Mouse (Mus musculus) forebrain, embryonic 14.5 days (tissue): ENCODE results near the gene Skor1. TPM values are rescaled to one million over a fixed set of nuclear protein-coding genes. Genes with fewer than 3 reads are reported as not detected.

Experiments
- ATAC-seq: fragments of 200-750 bp; cut with Nextera tagmentation; 2 replicates; pipeline ENCODE4 v1.8.0; 2017; ENCODE audit warnings: mild to moderate bottlenecking, moderate library complexity
- DNase-seq: peaks from one replicate; pipeline ENCODE4 v3.0.0-alpha.2; 2015; ENCODE audit warnings: low spot score
- H3K27ac ChIP-seq: fragments of 300-500 bp; sonication (generic); 2 replicates; pipeline ENCODE4 v1.5.1; 2014; ENCODE audit warnings: low read depth, mild to moderate bottlenecking, control low read depth, low read length, moderate library complexity
- H3K27me3 ChIP-seq: fragments of 300-500 bp; sonication (generic); replicated peaks from 2 replicates; pipeline ENCODE4 v1.6.1; 2014; ENCODE audit warnings: low read length, control low read depth, mixed read lengths; ENCODE audit not compliant: control insufficient read depth, insufficient read depth
- H3K36me3 ChIP-seq: fragments of 300-500 bp; sonication (generic); 2 replicates; pipeline ENCODE4 v1.6.1; 2014; ENCODE audit warnings: low read length, control low read depth; ENCODE audit not compliant: control insufficient read depth, insufficient read depth
- H3K4me1 ChIP-seq: fragments of 300-500 bp; sonication (generic); 2 replicates; pipeline ENCODE4 v1.6.1; 2014; ENCODE audit warnings: antibody characterized with exemption, low read length, control low read depth; ENCODE audit not compliant: control insufficient read depth, insufficient read depth
- H3K4me2 ChIP-seq: fragments of 300-500 bp; sonication (generic); 2 replicates; pipeline ENCODE4 v1.6.1; 2014; ENCODE audit warnings: mild to moderate bottlenecking, control low read depth, low read length
- H3K4me3 ChIP-seq: fragments of 300-500 bp; sonication (generic); 2 replicates; pipeline ENCODE4 v1.5.1; 2014; ENCODE audit warnings: low read depth, low read length, control low read depth
- H3K9ac ChIP-seq: fragments of 300-500 bp; sonication (generic); 2 replicates; pipeline ENCODE4 v1.6.1; 2014; ENCODE audit warnings: mild to moderate bottlenecking, low read length, control low read depth, moderate library complexity
- H3K9me3 ChIP-seq: fragments of 300-500 bp; sonication (generic); replicated peaks from 2 replicates; pipeline ENCODE4 v1.6.1; 2016; ENCODE audit warnings: low read length, control low read depth, mixed read lengths; ENCODE audit not compliant: control insufficient read depth
- WGBS: fragments of 180-500 bp; shearing (Covaris S2); extraction: QIAGEN DNeasy Blood & Tissue Kit; methylation state at CpG from one replicate; pipeline ENCODE4 v1.1.7; 2014; 5-methylcytosine and 5-hydroxymethylcytosine counted together
- polyA plus RNA-seq: library from polyadenylated mRNA; unstranded; fragments of >200 nt; fragmentation: Nextera tagmentation; extraction: Ambion mirVana; gene quantifications from 2 replicates; pipeline ENCODE4 v1.2.1, GENCODE M21; 2014

Gene Skor1
- polyA plus RNA-seq, 1 experiment from 2014 or later = 0.30 TPM

- WGBS = 3% methylated on average over 9 of the region's 9 CpGs
- Histone ChIP-seq H3K9me3 (no peaks in the 10 kb centered on the region), H3K27ac (no peak overlapping the region), H3K27me3 (peaks cover 94% of the 10 kb centered on the region), H3K9ac (no peak overlapping the region), H3K4me2 (no peak overlapping the region), H3K4me3 (no peak overlapping the region), H3K36me3 (no peaks in the 10 kb centered on the region), H3K4me1 (peaks cover 4% of the 10 kb centered on the region; the same call in 1 of the 2 replicates)
- ATAC-seq (no peak), DNase-seq (no peak)
Observed at GRCm38 (mm10) chr9:63140211-63140610, 8.6 kb downstream of the Skor1 start.

- H3K27me3 ChIP-seq = peaks cover 94% of the 10 kb centered on the region
- H3K4me1 ChIP-seq = peaks cover 6% of the 10 kb centered on the region; the same call in 1 of the 2 replicates
- H3K4me2 ChIP-seq = no peak overlapping the region
- H3K9ac ChIP-seq = no peak overlapping the region
- no peak overlapping the region for H3K27ac ChIP-seq
- ATAC-seq (no peak), DNase-seq (peak; percentile 6)
- 3% methylated on average over 17 of the region's 17 CpGs for WGBS
- H3K9me3 ChIP-seq = no peaks in the 10 kb centered on the region
- no peak overlapping the region for H3K4me3 ChIP-seq
- H3K36me3 ChIP-seq = no peaks in the 10 kb centered on the region
Observed at GRCm38 (mm10) chr9:63139661-63140060, 9.1 kb downstream of the Skor1 start.

- no peak overlapping the region for H3K27ac ChIP-seq
- peaks cover 91% of the 10 kb centered on the region for H3K27me3 ChIP-seq
- peak overlapping the region; percentile 32 for H3K4me2 ChIP-seq
- H3K4me3 ChIP-seq = peak overlapping the region; percentile 13
- no peaks in the 10 kb centered on the region for H3K9me3 ChIP-seq
- DNase-seq (peak; percentile 39), ATAC-seq (no peak)
- under 1% methylated on average over 30 of the region's 31 CpGs for WGBS
- H3K36me3 ChIP-seq = no peaks in the 10 kb centered on the region
- peaks cover 8% of the 10 kb centered on the region; the same call in 1 of the 2 replicates for H3K4me1 ChIP-seq
- no peak overlapping the region for H3K9ac ChIP-seq
Observed at GRCm38 (mm10) chr9:63138481-63138967, 10.2 kb downstream of the Skor1 start.

GRCm38 (mm10) chr9:63137615-63137915 lies 11.2 kb downstream of the Skor1 start:
- ATAC-seq (no peak), DNase-seq (no peak)
- Histone ChIP-seq H3K4me1 (peaks cover 10% of the 10 kb centered on the region; the same call in 1 of the 2 replicates), H3K27me3 (peaks cover 82% of the 10 kb centered on the region), H3K36me3 (no peaks in the 10 kb centered on the region), H3K4me2 (no peak overlapping the region), H3K4me3 (no peak overlapping the region), H3K9me3 (no peaks in the 10 kb centered on the region), H3K9ac (no peak overlapping the region), H3K27ac (no peak overlapping the region)
- WGBS = 1% methylated on average over 6 of the region's 6 CpGs

- no peak overlapping the region for H3K4me3 ChIP-seq
Observed at GRCm38 (mm10) chr9:63136756-63137614, 11.8 kb downstream of the Skor1 start.

GRCm38 (mm10) chr9:63136241-63136640 lies 12.5 kb downstream of the Skor1 start:
- no peak overlapping the region for H3K4me2 ChIP-seq
- H3K27me3 ChIP-seq = peaks cover 68% of the 10 kb centered on the region
- 2% methylated on average over 8 of the region's 8 CpGs for WGBS
- H3K4me1 ChIP-seq = peaks cover 14% of the 10 kb centered on the region
- ATAC-seq (no peak), DNase-seq (peak; percentile 2)
- no peaks in the 10 kb centered on the region for H3K36me3 ChIP-seq
- H3K9ac ChIP-seq = no peak overlapping the region
- no peak overlapping the region for H3K27ac ChIP-seq
- H3K4me3 ChIP-seq = no peak overlapping the region
- no peaks in the 10 kb centered on the region for H3K9me3 ChIP-seq

More at GRCm38 (mm10) chr9:63136756-63137614, 11.8 kb downstream of the Skor1 start:
- no peak for ATAC-seq
- no peaks in the 10 kb centered on the region for H3K36me3 ChIP-seq
- 2% methylated on average over 19 of the region's 19 CpGs for WGBS
- no peak overlapping the region for H3K27ac ChIP-seq
- no peaks in the 10 kb centered on the region for H3K9me3 ChIP-seq
- H3K4me2 ChIP-seq = no peak overlapping the region
- H3K4me1 ChIP-seq = peaks cover 10% of the 10 kb centered on the region
- DNase-seq = no peak
- H3K27me3 ChIP-seq = peaks cover 76% of the 10 kb centered on the region
- no peak overlapping the region for H3K9ac ChIP-seq

- peak overlapping the region; percentile 21 for H3K4me3 ChIP-seq
- H3K27me3 ChIP-seq = peaks cover 64% of the 10 kb centered on the region
- no peaks in the 10 kb centered on the region for H3K36me3 ChIP-seq
- no peak overlapping the region for H3K9ac ChIP-seq
- no peak overlapping the region for H3K27ac ChIP-seq
- no peaks in the 10 kb centered on the region for H3K9me3 ChIP-seq
- DNase-seq (peak; percentile 82), ATAC-seq (no peak)
- H3K4me1 ChIP-seq = peaks cover 14% of the 10 kb centered on the region
- WGBS = 0% methylated on average over 16 of the region's 16 CpGs
- H3K4me2 ChIP-seq = peak overlapping the region; percentile 50
Observed at GRCm38 (mm10) chr9:63135801-63136200, 13.0 kb downstream of the Skor1 start.

- ATAC-seq = no peak
Observed at GRCm38 (mm10) chr9:63135356-63135755, 13.4 kb downstream of the Skor1 start.

GRCm38 (mm10) chr9:63133659-63134058 lies 15.1 kb downstream of the Skor1 start:
- Histone ChIP-seq H3K9ac (peak overlapping the region; percentile 59; the same call in 1 of the 2 replicates), H3K4me2 (peak overlapping the region; percentile 88), H3K27ac (no peak overlapping the region), H3K4me3 (peak overlapping the region; percentile 52), H3K36me3 (no peaks in the 10 kb centered on the region), H3K9me3 (no peaks in the 10 kb centered on the region), H3K4me1 (peaks cover 14% of the 10 kb centered on the region), H3K27me3 (peaks cover 44% of the 10 kb centered on the region)
- 12% methylated on average over 6 of the region's 6 CpGs for WGBS
- ATAC-seq = no peak
- no peak for DNase-seq

More at GRCm38 (mm10) chr9:63135356-63135755, 13.4 kb downstream of the Skor1 start:
- Histone ChIP-seq H3K27me3 (peaks cover 60% of the 10 kb centered on the region), H3K4me3 (peak overlapping the region; percentile 21), H3K27ac (no peak overlapping the region), H3K4me1 (peaks cover 14% of the 10 kb centered on the region), H3K4me2 (peak overlapping the region; percentile 50), H3K9me3 (no peaks in the 10 kb centered on the region), H3K36me3 (no peaks in the 10 kb centered on the region), H3K9ac (no peak overlapping the region)
- peak; percentile 3 for DNase-seq
- 2% methylated on average over 11 of the region's 11 CpGs for WGBS
